Mouse (Mus musculus) adipocyte (in vitro differentiated cells): ENCODE results near the gene Dpyd.

Experiments
- DNase-seq: peaks from one replicate; pipeline ENCODE4 v3.0.0-alpha.2; 2016; ENCODE audit warnings: low spot score

Gene Dpyd

DNA sequence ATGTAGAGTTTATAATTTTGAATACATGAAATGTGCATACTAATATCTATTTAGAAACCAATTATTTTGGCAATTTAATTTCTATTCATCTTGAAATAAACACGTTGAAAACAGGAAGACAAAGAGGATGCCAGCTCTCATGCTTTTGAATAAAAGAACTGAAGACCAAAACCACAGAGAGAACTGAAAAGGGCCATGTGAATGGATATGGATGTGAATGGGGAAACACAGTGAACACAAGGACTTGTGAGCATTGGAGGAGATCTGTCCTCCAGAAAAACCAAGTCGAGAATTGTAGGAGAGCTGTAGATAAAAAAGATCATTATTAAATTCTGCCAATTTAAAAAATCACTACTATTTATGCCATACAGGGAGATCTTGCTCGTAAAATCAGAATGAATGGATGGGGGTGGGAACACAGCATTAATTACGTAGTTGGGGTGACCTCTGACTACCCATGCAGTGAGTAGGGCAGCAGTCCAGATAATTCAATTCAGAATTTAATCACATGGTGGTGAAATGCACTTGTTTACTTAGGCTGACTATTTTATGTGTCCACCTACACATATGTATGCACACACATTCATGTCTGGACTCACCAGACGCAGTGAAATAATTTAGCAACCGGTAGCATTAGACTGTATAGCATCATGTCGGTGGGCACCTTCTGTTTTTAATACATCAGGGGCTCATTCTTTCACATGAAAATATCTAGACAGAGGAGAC, 114.3 kb downstream of the Dpyd start:
- no peak for DNase-seq

DNA sequence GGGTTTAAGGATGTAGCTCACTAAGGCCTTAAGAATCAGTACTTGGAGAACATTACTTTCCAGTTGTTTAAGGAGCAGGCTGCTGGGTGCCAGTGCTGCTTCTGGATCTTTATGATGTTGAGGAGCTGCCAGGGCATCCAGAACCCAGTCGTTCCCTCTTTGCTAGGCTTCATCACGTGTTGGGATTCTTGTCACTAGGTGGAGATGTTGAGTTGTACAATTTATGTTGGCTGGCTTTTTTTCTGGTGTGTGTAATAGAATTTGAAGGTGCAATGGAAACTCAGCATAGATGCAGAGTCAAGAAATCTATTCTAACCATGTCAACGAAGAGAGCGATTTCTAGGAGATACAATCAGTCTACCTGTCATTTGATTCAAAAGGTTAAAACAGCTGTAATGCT, 118.9 kb downstream of the Dpyd start:
- DNase-seq = no peak

DNA sequence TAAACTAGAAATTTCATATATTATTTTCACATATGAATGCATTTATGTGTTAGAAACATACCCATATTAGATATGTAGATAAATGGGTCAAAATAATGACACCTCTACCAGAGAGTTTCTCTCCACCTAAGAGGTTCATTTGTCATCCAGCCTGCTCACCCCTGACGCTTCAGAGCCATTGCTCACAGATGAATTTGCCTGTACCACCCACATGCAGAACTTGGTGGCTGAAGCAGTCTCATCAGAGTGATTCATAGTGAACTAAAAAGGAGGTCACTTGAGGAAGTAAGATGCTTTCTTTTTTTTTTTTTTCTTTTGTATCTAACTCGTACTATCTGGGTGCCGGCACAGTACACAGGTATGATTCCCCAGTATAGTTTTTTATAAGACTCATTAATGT, 188.3 kb downstream of the Dpyd start:
- DNase-seq = no peak

DNA sequence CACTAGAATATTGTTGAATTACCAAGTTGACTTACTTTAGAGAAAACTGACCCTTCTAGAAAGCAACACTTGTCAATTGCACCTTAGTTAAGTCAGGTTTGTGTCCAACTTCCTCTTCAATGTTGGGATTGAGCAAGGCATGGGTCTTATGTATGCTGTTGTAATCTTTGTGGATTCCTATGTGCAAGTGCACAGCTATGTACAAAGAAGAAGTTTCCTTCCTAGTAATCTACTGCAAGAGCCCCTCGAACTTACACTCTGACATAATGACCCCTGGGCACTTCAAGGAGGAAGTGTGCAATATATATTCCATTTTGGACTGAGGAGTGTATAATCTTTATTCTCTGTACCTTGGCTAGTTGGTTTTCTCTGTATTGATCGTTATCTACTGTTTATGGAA, 191.7 kb downstream of the Dpyd start:
- DNase-seq = no peak

DNA sequence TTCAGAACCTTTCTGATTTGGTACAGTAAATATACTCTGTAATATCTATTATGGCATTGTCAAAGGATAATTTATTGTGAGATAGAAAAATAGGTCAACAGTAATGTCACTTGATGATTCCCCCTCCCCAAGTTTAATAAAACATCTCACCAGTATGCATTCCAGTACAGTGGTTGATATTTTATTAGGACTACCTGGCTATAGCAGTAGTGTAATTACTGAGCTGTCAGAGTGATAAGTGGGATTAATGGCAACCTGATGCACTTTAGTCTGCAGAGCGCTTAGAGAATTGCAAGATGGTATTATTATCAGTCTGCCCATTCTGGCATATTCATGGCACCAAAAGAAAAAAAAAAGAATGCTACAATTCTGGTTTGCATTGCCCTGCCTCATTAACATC, 194.2 kb downstream of the Dpyd start:
- no peak for DNase-seq

DNA sequence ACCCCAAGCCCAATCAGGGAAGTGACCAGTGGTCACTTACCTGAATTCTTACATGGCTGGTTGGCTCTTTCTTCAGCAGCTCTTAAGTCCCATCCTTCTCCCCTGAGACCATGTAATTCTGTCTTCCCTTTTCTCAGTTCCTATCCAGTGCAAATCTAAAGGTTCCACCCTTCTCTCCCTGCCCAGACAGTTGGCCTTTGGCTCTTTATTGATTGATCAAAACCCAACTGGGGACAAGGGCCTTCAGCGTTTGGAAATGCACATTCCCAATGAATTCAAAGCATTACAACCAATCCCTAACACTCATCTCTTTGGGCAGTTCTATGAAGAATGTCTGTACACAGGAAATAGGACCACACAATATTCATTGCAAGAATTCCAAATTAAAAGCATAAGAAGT, 251.0 kb downstream of the Dpyd start:
- DNase-seq = no peak

DNA sequence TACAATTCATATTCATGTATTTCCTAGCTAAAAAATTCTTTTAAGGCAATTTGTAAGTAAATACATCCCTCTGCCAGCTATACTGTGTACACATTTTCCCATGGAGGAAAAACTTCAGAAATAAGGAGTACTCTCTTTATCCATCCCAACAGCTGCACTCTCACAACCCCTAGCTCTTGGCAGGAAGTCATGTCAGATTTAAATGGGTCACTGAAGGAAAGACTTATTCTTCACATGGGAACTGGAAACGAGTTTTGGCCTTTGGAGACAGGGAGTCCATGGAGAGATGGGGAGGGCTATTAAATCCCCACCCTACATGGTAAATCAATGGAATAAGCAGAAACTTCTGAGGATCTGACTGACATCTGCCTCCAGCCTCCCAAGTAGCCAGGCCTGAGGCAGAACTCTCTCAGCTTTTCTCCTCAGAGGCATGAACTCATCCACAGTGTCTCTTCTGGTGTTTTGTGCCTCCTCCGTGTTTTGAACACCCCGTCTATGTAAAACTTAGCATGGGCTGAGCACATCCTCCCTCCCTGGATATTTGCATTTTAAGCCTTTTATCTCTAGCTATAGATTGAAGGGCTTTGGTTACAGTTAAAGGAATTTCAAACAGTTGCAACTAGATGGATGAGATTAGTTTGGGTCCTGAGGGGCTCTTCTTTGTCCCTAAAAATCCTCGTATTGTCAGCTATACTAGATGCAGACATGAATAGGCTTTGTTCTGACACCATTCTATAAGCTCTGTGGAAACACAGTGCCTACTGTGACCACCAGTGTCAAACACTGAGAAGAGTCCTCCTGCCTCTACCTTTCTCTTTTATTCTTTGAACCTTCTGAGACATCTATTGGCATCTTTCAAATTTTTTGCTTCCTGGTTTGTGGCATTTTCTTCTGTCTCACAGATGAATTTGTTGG, 288.9 kb downstream of the Dpyd start:
- DNase-seq = no peak

DNA sequence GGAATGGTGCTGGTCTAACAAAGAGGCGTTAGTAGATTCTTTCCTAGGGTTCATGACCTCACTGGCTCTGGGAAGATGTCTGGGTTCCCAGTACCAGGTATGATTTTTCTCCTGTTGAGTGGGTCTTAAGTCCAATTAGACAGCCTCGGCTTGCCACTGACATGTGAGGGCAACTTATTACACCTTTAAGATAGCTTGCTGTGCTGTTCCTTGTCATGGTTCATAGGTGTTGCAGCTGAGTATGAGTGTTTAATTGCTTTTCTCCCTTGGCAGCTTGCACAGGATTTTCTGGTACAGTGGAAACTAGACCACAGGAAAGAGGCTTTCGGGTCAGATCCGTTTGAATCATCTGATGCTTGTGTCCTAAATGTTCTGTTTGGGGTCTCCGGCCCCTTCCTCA, 290.8 kb downstream of the Dpyd start:
- no peak for DNase-seq

DNA sequence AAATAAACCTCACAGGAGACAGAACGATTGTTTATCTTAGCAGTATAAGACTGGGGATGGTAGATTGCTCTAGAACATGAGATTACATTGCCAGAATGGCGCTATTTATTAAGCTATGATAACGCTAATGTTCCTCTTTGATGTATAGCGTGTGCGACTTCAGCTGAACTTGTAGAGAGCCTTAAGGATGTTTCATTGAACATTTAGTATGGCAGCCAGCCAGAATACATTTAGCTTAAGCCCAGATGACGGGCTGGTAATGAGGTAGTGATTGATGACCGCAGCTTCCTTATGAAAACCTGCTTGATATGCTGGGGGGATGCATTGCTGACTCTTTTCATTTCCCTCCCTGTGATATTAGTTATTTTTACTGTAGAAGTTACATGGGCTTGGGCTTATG, 293.5 kb downstream of the Dpyd start:
- no peak for DNase-seq

DNA sequence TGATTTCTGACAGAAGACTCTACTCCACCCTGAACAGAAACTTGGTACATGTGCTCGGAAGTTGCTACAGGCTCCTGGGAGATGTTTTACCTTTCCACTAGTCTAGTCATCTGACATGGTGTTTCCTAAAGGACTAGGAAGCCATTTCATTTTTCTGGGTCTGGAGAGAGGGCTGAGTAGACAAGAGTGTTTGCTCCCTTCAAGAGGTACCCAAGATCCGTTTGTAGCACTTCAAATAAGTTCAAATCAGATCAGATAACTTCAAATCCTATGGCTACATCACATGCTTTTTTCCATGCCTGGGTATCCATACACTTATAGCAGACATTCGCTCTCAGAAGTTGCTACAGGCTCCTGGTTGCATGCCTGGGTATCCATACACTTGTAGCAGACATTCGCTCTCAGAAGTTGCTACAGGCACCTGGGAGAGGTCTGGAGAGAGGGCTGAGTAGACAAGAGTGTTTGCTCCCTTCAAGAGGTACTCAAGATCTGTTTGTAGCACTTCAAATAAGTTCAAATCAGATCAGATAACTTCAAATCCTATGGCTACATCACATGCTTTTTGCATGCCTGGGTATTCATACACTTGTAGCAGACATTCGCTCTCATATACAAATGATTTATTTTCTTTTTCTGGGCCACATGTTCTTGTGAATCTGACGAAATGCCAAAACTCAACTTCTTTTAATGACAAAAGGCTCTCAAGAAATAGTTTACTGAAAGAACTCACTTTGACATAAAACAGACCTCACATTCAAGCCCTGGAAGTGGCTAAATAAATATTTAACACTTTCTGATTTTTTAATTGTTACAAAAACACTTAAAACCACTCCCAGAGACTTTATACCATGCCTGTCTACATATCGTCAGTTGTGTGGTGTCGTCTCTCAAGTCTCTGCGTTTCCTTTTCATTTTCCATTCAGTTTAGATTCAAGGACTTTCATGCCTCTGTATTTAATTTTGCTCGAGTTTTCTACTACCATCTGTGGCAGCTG, 307.5 kb downstream of the Dpyd start:
- DNase-seq = no peak

DNA sequence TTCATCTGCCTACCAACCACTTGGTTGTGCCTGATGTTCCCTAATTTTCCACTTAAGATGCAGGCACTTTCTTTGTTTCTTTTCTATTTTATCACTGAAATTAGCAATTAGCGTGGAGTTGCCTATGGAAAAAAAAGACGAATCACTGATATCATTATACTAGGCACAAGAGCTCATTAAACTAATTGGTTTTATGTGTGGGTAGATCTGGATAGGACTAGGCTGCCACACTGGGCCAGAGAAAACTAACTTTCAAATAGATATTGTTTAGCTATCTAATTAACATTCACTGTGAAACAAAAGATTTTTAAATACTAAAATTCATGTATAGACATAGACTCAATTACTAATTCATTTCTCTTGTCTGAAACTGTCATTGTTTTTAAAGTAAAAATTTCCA, 313.9 kb downstream of the Dpyd start:
- DNase-seq = no peak

DNA sequence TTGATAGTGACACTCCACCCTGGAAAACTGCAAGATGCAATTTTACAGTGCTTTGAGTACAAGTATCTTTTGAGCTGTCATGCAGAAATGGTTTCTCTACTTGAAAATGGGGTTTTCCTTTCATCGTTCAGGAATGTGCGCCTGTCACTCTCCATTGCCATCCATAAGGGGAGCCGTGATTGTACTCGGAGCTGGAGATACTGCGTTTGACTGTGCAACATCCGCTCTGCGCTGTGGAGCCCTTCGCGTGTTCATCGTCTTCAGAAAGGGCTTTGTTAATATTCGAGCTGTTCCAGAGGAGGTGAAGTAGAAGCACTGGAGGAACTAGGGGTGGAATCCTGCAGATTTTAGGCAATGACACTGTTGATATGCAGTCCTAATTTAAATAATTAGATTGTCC, 337.1 kb downstream of the Dpyd start:
- no peak for DNase-seq

DNA sequence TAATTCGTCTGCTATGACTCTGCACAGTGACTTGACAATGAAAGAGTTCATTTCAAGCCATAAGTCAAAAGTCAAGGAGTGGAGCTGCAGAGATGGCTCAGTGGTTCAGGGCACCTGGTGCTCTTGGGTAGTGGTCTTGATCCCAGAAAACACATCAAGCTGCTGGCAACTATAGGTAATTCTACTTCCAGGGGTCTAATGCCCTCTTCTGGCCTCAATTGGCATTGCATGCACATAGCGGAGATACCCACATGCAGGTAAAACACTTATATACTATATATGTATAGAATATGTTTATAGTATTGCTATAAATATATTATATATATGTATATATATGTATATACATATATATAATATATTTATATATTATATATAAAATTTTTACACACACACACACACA, 429.4 kb downstream of the Dpyd start:
- no peak for DNase-seq

DNA sequence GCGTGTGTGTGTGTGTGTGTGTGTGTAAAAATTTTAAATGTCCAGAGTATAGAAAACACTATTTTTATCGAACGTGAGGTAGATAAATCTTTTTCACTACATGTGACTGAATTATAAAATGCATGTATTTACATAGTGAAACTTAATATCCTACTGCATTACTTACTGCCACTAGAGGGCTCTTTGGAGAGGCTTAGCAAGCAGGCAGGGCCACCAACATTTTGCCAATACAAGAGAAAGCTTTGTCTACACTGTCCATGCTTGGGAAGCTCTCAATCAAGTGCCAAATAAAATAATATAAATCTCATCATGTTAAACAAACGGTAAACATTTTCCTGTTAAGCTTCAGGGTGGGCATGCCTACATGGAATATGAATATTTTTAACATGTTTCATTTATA, 429.9 kb downstream of the Dpyd start:
- DNase-seq = no peak

DNA sequence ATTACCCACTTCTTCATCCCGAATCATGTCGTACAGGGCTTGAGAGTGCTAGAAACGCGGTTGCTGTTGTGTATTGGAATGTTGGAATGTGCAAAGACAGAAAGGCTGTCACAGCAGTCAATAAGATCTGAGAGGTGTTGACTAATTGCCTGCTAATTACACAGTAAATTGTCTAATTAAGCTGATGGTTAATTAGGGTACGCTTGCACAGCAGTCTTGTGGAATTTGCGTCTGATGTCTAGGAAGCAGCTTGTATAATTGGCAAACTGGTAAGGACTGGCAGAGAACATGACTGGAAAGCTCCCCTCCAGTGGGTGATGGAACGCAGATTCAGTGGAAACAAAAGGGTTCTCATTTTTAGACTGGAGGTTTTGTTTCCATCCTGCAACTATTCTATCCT, 459.3 kb downstream of the Dpyd start:
- no peak for DNase-seq

DNA sequence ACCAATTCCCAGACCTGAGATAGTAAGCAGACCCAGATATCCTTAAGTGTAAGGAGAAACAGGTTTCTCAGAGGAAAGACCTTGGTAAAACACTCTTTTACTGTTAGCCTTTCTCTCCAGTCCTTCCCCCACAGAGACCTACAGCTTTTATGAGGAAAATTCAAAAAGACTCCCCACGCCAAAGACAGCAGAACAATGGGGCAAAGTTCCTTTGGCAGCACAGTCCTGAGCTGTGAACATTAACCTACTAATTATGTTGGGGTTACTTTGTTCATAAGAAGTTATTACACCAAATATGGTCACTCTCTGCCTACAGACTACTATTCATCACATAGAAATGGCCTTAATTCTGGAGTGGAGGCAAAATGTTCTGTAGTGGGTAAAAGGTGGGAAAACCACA, 480.7 kb downstream of the Dpyd start:
- no peak for DNase-seq

DNA sequence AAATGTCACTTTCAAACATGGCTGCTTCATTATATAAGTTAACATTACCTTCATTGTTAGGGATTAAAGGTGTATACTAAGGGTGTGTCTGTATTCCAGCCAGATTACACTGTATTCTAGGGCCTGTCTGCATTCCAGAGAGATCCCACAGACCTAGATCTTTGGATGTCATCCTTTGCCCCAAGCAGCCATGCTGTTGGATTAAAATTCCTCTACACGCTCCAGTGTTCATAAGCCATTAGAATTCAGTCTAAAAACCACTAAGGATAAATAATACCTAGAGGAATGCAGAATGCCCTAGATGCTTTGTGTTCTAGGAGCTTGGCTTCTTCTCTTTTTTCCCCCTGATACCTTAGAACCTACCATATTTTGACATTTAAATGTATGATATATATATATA, 494.2 kb downstream of the Dpyd start:
- DNase-seq = no peak

DNA sequence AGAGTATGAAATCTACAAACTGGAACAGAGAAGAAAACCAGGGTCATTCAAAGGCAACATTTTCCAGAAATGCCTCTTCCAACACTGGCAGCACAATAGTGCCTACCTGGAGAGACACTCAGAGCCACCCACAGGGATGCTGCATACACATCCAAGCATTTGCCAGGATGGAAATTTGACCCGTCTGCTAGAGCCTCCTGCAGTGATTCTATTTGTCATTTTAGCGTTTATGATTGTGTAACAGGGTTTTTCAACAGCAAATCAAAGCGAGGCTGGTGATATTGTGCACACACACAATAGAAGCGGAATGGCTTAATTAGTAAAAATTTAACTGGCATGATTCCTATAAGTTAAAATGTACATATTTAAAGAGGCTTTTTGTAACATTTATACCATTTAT, 501.3 kb downstream of the Dpyd start:
- DNase-seq = no peak

DNA sequence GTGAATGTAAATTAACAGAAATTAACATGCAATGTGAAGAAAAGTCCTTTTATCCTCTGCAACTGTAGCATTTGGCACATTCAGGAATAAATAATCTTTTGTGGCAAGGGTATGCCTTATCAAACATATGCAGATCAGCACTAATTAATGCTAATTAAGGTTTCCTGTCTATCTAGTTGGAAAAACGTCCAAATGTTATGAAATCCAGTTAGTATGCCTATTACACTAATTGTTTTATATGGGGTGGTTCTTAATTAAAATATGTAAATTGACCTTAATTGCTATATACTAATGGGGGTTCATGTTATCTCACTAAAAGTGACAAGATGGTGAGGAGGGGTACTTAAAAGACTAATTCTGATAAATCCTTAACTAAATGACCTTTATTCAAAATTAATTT, 501.7 kb downstream of the Dpyd start:
- DNase-seq = no peak

DNA sequence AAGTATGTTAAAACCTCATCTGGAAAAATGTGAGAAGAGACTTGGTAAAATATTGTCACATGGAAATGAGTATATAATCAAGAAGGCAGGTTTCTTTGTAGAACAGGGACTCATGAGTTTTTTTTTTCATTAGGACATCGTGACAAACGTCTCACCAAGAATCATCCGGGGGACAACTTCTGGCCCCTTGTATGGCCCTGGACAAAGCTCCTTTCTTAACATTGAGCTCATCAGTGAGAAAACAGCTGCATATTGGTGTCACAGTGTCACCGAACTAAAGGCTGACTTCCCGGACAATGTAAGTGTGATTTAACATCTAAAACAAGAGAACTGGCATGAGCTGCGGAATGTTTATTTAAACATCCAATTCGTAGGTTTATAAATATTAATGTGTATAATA, 502.8 kb downstream of the Dpyd start:
- no peak for DNase-seq

DNA sequence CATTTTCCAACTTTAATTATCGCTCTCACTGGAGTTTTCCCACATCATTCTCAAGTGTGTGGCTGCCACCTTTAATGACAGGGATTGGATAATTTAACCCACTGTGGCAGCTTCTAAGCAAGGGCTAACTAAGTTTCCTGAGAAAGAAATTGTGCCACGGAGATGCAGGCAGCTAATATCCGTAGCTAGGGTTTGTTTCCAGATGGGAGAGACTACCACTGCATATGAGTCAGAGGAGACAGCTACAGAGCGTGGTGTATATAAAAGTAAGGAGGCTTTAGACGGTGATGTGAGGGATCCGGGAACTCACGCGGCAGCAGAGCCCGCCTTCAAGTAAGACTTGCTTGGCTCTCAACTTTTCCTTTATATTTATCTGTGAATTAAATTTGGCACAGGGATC, 505.3 kb downstream of the Dpyd start:
- no peak for DNase-seq

DNA sequence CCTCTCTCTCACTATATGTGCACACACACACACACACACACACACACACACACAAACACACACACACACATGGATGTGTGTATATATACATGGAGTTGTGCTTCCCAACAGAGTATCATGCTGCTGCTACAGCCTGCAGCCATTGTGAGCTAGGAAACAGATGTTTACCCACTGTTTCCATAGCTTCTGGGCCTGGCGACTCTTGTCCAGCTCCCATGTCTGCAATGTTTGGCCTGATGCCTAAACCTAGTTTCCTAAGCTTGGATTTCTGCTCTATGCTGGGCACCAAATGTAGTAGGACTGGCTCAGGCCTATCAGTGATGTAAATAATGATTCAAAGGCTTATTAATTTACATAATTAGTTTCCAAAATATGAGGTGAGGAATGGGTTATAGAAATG, 524.7 kb downstream of the Dpyd start:
- no peak for DNase-seq
